Mouse (Mus musculus): Measurements from ENCODE around the gene Map4k4. TPM values are rescaled to one million over a fixed set of nuclear protein-coding genes. Genes with fewer than 3 reads are reported as not detected.

Map4k4 gene
- polyA plus RNA-seq, 1 experiment from 2014 or later: 42.6 TPM

- 99% methylated on average over 15 of the region's 15 CpGs for WGBS
- Histone ChIP-seq H3K27me3 (no peaks in the 10 kb centered on the region), H3K4me1 (replicated peaks) (no peaks in the 10 kb centered on the region), H3K4me2 (no peak overlapping the region), H3K36me3 (peaks cover 63% of the 10 kb centered on the region), H3K27ac (replicated peaks) (no peak overlapping the region), H3K4me3 (no peak overlapping the region), H3K9me3 (no peaks in the 10 kb centered on the region), H3K9ac (no peak overlapping the region)
- ATAC-seq (ENCODE audit: low FRiP score, low read depth): no peak
Measured at GRCm38 (mm10) chr1:40023206-40023605, 122.5 kb downstream of the Map4k4 start.

GRCm38 (mm10) chr1:40023748-40024147 lies 123.0 kb downstream of the Map4k4 start:
- Histone ChIP-seq H3K36me3 (peaks cover 63% of the 10 kb centered on the region), H3K27me3 (no peaks in the 10 kb centered on the region), H3K4me2 (no peak overlapping the region), H3K9me3 (no peaks in the 10 kb centered on the region), H3K4me1 (replicated peaks) (no peaks in the 10 kb centered on the region), H3K4me3 (no peak overlapping the region), H3K9ac (no peak overlapping the region), H3K27ac (replicated peaks) (no peak overlapping the region)
- no peak for ATAC-seq (ENCODE audit: low FRiP score, low read depth)
- 79% methylated on average over 3 of the region's 3 CpGs for WGBS

DNA sequence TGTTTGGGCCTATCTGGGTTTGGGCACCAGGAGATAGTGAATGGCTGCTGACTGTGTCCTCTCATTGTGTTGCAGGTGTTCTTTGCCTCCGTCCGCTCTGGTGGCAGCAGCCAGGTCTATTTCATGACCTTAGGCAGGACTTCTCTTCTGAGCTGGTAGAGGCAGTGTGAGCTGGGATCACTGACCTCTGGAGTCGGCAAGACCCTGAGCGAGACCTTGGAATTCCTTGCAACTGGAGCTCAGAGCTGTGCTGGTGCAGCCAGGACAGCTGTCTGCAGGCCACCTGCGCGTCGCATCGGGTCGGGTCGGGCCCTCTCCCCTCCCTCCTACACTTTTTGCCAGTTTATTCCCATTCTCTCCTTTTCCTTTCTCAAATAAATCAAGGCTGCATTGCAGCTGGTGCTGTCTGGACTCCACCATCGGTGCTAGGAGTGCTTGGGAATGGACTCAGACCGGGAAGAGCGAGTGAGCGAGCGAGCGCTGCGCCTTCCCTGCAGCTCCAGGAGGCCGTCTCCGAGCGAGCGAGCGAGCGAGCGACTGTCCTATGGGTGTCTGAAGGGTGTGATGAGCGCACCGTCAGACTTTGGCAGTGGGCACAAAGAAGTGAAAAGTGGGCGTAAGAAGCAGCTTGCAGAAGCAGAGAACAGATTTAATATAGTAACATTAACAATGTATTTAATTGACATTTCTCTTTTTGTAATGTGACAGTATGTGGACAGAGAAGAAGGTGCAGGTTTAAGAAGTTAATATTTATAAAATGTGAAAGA lies 124.0 kb downstream of the Map4k4 start:
- no peak for ATAC-seq (ENCODE audit: low FRiP score, low read depth)
- Histone ChIP-seq H3K4me3 (no peak overlapping the region), H3K27me3 (no peaks in the 10 kb centered on the region), H3K27ac (replicated peaks) (no peak overlapping the region), H3K36me3 (peaks cover 58% of the 10 kb centered on the region), H3K9ac (no peak overlapping the region), H3K9me3 (no peaks in the 10 kb centered on the region), H3K4me1 (replicated peaks) (no peaks in the 10 kb centered on the region), H3K4me2 (no peak overlapping the region)
- 92% methylated on average over 27 of the region's 27 CpGs for WGBS

GRCm38 (mm10) chr1:40025416-40025815 lies 124.7 kb downstream of the Map4k4 start:
- Histone ChIP-seq H3K9me3 (no peaks in the 10 kb centered on the region), H3K27me3 (no peaks in the 10 kb centered on the region), H3K4me1 (replicated peaks) (no peaks in the 10 kb centered on the region), H3K4me3 (no peak overlapping the region), H3K4me2 (no peak overlapping the region), H3K36me3 (peaks cover 51% of the 10 kb centered on the region), H3K9ac (no peak overlapping the region), H3K27ac (replicated peaks) (no peak overlapping the region)
- 88% methylated on average over 5 of the region's 5 CpGs for WGBS
- ATAC-seq (ENCODE audit: low FRiP score, low read depth): no peak

GRCm38 (mm10) chr1:40027116-40027620 lies 126.5 kb downstream of the Map4k4 start:
- H3K27ac ChIP-seq (replicated peaks): no peak overlapping the region
- no peak for ATAC-seq (ENCODE audit: low FRiP score, low read depth)
- no peaks in the 10 kb centered on the region for H3K27me3 ChIP-seq
- H3K4me3 ChIP-seq: no peak overlapping the region
- H3K9me3 ChIP-seq: no peaks in the 10 kb centered on the region
- WGBS: 85% methylated on average over 7 of the region's 7 CpGs
- no peak overlapping the region for H3K4me2 ChIP-seq
- no peaks in the 10 kb centered on the region for H3K4me1 ChIP-seq (replicated peaks)
- H3K9ac ChIP-seq: no peak overlapping the region
- H3K36me3 ChIP-seq: peaks cover 40% of the 10 kb centered on the region

DNA sequence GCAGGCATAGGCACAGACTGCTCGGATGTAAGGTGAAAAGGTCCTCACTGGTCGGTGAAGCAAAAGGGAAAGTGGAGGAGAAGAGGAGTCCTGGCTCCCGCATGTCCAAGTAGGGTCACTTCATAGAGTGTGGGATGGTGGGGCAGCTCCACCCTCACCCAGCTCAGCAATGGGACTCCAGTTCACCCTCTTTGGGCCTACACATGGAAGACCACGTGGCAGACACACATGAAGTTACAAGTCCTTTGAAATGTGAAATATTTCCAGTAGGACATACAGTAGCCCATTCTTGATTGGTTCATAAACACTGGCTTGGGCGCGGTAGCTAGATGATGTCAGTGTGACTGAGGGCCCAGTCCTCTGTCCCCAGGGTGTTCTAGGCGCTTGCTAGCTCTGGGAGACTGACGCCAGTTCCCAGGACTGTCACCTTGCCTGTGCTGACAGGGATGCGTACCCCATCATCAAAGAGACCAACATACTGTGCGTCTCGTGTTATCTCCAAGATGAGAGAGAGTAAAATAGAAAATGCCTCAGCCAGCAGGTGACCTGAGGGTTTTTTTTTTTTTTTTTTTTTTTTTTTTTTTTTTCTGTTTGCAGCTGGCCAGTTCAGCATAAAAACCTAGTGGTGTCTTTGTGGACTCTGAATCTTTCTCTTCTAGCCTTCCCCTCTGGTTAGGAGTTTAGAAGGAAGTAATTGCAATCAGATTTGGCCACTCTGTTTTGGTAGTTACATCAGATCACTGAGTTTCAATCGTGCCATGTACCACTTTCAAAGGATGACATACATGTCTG lies 127.7 kb downstream of the Map4k4 start:
- peaks cover 28% of the 10 kb centered on the region for H3K36me3 ChIP-seq
- H3K9me3 ChIP-seq: no peaks in the 10 kb centered on the region
- WGBS: 84% methylated on average over 12 of the region's 12 CpGs
- ATAC-seq (ENCODE audit: low FRiP score, low read depth): no peak
- H3K9ac ChIP-seq: no peak overlapping the region
- H3K27ac ChIP-seq (replicated peaks): no peak overlapping the region
- no peaks in the 10 kb centered on the region for H3K27me3 ChIP-seq
- H3K4me2 ChIP-seq: no peak overlapping the region
- H3K4me3 ChIP-seq: no peak overlapping the region
- no peaks in the 10 kb centered on the region for H3K4me1 ChIP-seq (replicated peaks)

DNA sequence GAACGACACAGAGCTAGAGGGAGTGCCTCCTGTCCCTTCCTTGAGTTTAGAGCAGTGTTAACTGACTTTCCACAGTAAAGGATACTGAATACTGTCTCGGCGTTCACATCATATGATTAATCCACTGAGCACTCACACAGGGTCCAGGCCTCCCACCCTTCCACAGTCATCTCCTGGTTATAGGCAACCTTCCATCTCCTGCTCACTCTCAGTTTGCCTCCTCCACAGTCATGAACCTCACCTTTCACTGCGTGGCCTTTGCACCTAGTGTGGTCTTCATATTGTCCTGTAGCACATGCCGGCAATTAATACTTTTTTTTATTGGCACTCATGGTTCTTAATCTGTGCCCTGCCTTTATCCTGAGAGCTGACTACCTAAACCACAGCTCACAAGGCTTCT lies 128.9 kb downstream of the Map4k4 start:
- Histone ChIP-seq H3K27ac (replicated peaks) (no peak overlapping the region), H3K36me3 (peaks cover 17% of the 10 kb centered on the region), H3K9ac (no peak overlapping the region), H3K27me3 (no peaks in the 10 kb centered on the region), H3K4me1 (replicated peaks) (no peaks in the 10 kb centered on the region), H3K9me3 (no peaks in the 10 kb centered on the region), H3K4me2 (no peak overlapping the region), H3K4me3 (no peak overlapping the region)
- 92% methylated on average over 5 of the region's 5 CpGs for WGBS
- no peak for ATAC-seq (ENCODE audit: low FRiP score, low read depth)

DNA sequence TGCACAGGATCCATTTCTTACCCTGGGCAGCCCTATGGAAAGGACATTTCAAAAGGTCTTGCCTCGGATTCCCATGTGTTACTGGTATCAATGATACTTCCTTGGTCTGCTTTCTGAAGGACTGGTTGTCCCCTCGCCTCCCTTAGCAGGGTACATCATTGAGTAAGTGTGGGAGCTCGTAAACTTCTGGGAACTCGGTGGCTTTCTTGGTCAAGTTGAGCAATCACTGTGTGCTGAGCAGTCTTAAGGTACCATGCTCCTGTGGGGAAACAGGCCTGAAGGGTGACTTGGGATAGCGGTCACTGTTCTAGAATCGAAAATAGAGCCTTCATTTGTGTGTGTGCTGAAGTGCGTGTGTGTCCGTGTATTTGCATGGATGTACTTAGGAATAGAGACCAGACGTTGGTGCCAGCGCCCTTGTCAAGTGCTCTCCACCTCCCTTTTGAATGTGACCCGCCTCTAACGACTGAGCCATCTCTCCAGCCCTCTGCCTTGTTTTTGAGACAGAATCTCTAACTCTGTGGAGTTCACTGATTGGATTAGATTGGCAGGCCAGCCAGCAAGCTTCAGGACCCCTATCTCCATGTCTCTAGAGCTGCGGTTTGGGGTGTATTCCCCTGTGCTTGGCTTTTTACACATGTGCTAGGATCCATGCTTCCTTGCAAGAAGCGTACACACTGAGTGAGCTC lies 129.7 kb downstream of the Map4k4 start:
- no peak overlapping the region for H3K4me2 ChIP-seq
- 92% methylated on average over 14 of the region's 14 CpGs for WGBS
- no peaks in the 10 kb centered on the region for H3K9me3 ChIP-seq
- H3K27ac ChIP-seq (replicated peaks): no peak overlapping the region
- H3K36me3 ChIP-seq: peaks cover 13% of the 10 kb centered on the region
- H3K27me3 ChIP-seq: no peaks in the 10 kb centered on the region
- no peak overlapping the region for H3K4me3 ChIP-seq
- no peaks in the 10 kb centered on the region for H3K4me1 ChIP-seq (replicated peaks)
- no peak for ATAC-seq (ENCODE audit: low FRiP score, low read depth)
- H3K9ac ChIP-seq: no peak overlapping the region

- no peak overlapping the region for H3K9ac ChIP-seq
- 94% methylated on average over 8 of the region's 8 CpGs for WGBS
- no peaks in the 10 kb centered on the region for H3K9me3 ChIP-seq
- no peak for ATAC-seq (ENCODE audit: low FRiP score, low read depth)
- H3K27ac ChIP-seq (replicated peaks): no peak overlapping the region
- H3K4me2 ChIP-seq: no peak overlapping the region
- no peaks in the 10 kb centered on the region for H3K4me1 ChIP-seq (replicated peaks)
- no peak overlapping the region for H3K4me3 ChIP-seq
- H3K36me3 ChIP-seq: peaks cover 10% of the 10 kb centered on the region
- no peaks in the 10 kb centered on the region for H3K27me3 ChIP-seq
Measured at GRCm38 (mm10) chr1:40030976-40031356, 130.3 kb downstream of the Map4k4 start.

GRCm38 (mm10) chr1:40031626-40032025 lies 130.9 kb downstream of the Map4k4 start:
- 83% methylated on average over 2 of the region's 2 CpGs for WGBS
- Histone ChIP-seq H3K27ac (replicated peaks) (no peak overlapping the region), H3K9me3 (no peaks in the 10 kb centered on the region), H3K4me1 (replicated peaks) (no peaks in the 10 kb centered on the region), H3K27me3 (no peaks in the 10 kb centered on the region), H3K9ac (no peak overlapping the region), H3K36me3 (peaks cover 4% of the 10 kb centered on the region), H3K4me3 (no peak overlapping the region), H3K4me2 (no peak overlapping the region)
- no peak for ATAC-seq (ENCODE audit: low FRiP score, low read depth)

- WGBS: 89% methylated on average over 4 of the region's 4 CpGs
- no peak overlapping the region for H3K4me2 ChIP-seq
- ATAC-seq (ENCODE audit: low FRiP score, low read depth): no peak
- no peak overlapping the region for H3K27ac ChIP-seq (replicated peaks)
- no peaks in the 10 kb centered on the region for H3K27me3 ChIP-seq
- H3K4me1 ChIP-seq (replicated peaks): no peaks in the 10 kb centered on the region
- H3K9me3 ChIP-seq: no peaks in the 10 kb centered on the region
- H3K9ac ChIP-seq: no peak overlapping the region
- H3K4me3 ChIP-seq: no peak overlapping the region
- H3K36me3 ChIP-seq: no peaks in the 10 kb centered on the region; the same call in 1 of the 2 replicates
Measured at GRCm38 (mm10) chr1:40033315-40033714, 132.6 kb downstream of the Map4k4 start.
